Mouse (Mus musculus) gastrocnemius, postnatal 14 days (tissue): ENCODE measurements at regions not wholly inside any gene's neighbourhood (a gene's known extent, or its start where the extent isn't known, plus 50 kb on each side); places are given as distances from the start of the nearest gene placed in this dataset.

Source experiments
- DNase-seq: peaks from one replicate; pipeline ENCODE4 v3.0.0; 2021; ENCODE audit warnings: mixed read lengths
- intact Hi-C: fragments of 180-260 bp; cut with DNase I; formaldehyde crosslinking; loops from one replicate; pipeline ENCODE4 v1.15.1; 2025; ENCODE audit warnings: low total_unique reads

DNA sequence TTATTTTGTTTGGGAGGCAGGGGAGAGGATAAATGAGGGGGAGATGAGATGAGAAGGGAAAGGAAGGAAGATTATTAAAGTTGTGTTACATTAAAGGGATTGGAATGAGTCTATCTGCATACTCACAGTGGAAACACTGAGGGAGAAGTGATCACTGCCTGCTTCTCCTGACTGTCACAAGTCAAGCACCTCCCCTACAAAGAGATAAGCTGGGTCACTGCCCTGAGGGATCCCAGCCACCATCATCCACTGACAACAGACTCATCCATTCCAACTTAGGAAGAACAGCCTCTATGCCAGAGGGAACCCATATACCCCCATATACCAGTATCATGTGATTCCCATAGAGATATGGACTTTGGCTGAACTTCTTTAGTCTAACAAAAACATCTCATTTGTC, 322.3 kb downstream of the Ccser2 start:
- intact Hi-C loops, result no loop called here

GRCm38 (mm10) chr14:36624822-36625221, 343.8 kb downstream of the Ccser2 start:
- DNase-seq, result no peak
- intact Hi-C loops, result no loop called here

More for the DNA sequence above, 322.3 kb downstream of the Ccser2 start:
- no peak for DNase-seq

GRCm38 (mm10) chr14:36624134-36624533, 344.4 kb downstream of the Ccser2 start:
- intact Hi-C loops, result no loop called here
- DNase-seq, result no peak

GRCm38 (mm10) chr14:36623036-36623435, 345.5 kb downstream of the Ccser2 start:
- intact Hi-C loops, result no loop called here
- no peak for DNase-seq

DNA sequence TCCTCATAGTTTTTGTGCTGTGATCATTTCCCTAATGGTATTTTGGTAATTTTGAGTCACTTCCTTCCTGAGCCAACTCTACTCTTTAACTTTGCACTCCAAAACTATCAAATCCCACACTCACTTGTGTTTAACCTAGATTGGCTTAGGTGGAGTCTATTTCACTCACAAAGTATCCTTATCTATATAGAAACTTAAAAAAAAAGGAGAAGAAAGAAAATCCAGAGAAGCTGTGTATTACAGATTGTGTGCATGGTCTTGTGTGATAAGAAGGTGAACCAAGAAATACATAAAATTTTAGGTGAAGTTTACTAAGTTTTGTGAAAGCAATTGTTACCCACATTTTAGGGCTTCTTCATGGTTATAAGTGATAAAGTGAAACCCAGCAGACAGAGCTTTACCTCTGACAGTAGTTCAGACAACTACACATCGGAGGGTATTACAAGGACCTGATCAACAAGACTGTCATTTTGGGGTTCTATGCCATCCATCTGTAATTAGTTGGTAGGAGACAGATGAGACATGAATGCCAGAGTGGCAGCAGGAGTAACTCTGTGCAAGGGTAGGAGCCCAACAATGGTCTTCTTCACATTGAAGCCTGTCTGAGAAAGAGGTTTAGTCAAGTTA, 350.0 kb downstream of the Ccser2 start:
- intact Hi-C loops, result no loop called here
- no peak for DNase-seq

GRCm38 (mm10) chr14:36617987-36618386, 350.6 kb downstream of the Ccser2 start:
- intact Hi-C loops, result no loop called here
- DNase-seq, result no peak

- intact Hi-C loops, result no loop called here
- no peak for DNase-seq
Observed at GRCm38 (mm10) chr14:36614926-36615325, 353.7 kb downstream of the Ccser2 start.

- intact Hi-C loops, result no loop called here
- no peak for DNase-seq
Observed at GRCm38 (mm10) chr14:36612860-36613259, 355.7 kb downstream of the Ccser2 start.

- intact Hi-C loops, result no loop called here
- no peak for DNase-seq
Observed at GRCm38 (mm10) chr14:36584065-36584635, 384.4 kb downstream of the Ccser2 start.

DNA sequence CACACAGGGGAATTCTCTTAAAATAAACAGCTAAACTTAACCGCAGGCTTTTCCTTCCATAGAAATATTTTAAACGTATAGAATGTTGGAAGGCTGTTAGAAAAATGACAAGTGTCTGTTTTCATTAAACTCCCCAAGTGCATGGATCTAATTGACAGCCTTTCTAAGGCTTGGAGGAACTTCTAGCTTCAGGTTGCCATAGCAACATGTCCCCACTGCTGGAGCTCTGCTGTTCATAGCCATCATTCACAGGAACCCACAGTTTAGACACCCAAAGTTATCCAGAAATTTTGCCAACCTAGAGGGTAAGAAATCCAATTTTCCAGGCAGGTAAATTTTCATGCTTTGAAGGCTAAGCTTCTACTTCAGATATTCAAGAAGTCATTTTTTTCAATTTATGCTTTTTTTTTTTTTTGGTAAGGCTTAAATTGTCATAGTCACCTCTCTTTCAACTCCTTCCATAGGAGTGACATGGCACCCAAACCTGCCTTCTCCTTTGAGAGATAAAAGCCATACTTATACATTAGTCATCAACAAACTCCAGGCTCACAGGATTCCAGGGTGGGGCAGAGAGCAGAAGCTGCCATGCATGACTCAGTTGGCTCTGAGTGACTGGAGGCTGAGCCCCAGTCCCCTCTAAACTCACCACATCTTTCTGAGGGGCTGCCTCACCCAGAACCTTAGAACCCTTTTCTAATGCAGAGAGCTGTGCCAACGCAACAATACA, 385.1 kb downstream of the Ccser2 start:
- no peak for DNase-seq
- intact Hi-C loops, result no loop called here

GRCm38 (mm10) chr14:36563229-36563865, 405.2 kb downstream of the Ccser2 start:
- intact Hi-C loops, result no loop called here
- no peak for DNase-seq

DNA sequence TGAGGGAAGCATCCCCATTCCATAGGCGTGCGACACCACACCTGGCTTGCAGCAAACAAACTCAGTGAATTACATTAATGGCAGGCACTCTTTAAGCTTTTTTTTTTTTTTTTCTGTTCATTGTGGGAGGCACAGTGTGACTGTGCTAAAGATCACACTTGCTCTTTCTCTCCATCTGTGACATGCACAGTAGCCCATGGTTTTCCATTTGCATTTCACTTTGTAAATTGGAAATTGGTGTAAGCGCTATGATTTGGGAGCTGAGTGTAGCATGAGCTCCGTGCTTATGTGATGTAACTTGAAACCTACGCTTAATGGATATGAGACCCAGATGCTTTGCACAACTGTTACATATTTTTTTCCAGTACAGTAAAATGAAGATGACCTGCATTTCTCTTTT, 431.2 kb downstream of the Ccser2 start:
- DNase-seq, result no peak
- intact Hi-C loops, result no loop called here

GRCm38 (mm10) chr14:36527310-36527709, 432.6 kb downstream of the 4930474N05Rik start:
- intact Hi-C loops, result no loop called here

DNA sequence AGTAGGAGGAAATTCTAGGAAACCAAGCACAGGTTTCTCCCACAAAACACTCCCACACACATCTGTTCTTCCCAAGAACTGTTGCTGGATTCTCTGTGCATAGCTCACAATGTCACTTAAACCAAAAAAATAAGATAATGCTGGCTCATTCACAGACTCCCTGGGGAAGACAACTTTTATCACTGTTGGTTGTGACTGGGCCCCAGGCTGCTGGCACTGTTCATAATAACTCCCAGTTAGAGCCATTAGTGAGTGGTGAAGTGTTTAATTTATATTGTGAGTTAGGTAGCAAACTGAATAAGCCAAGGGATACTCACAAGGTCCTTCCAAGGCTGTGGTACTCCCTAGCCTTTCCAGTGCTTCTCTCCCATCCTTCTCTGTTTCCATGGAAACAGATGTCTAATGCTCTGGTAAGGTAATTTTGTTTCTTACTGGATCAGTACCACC, 430.9 kb downstream of the 4930474N05Rik start:
- no peak for DNase-seq
- intact Hi-C loops, result no loop called here

More at GRCm38 (mm10) chr14:36527310-36527709, 432.6 kb downstream of the 4930474N05Rik start:
- DNase-seq, result no peak

DNA sequence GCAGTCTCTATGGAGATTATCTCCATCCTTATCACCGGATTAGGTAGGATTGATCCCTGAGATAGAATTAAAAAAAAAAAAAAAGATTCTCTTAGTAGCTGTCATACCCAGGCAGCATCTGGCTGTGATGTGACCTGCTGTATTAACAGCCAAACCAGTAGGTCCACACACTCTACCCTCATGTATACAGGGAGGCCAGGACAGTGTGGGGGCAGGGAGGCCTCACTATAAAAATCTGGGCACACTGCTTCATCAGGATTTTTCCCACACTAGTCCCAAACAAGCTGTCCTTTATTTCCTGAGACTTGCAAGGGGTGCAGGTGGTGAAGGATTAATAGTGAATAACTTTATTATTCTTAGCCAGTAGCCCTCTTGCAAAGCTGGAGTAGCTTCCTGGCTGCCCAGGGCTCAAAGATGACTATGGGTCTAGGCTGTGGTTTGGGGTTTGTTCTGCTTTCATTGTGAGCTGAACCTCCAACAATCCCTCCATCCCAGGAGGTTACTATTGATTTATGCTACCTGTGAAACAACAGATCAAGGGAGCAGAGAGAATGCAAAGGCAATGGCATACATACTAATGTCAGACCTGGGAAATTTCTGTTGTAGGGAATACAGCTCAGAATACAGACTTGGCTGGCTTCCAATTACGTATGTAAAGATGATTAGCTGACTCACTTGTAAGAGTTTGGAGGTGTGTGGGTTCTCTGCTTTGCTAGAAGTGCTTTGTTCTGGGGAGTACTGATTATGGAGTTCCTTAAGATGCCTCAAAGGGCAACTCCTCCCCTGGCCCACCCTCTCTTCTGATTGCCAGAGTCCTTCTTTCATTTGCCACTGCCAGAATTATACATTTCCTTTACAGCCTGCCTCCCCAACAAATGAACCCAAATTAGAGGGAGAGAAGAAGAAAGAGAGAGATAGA, 407.6 kb downstream of the 4930474N05Rik start:
- intact Hi-C loops, result no loop called here

GRCm38 (mm10) chr14:36499323-36499722, 404.6 kb downstream of the 4930474N05Rik start:
- intact Hi-C loops, result no loop called here
- DNase-seq, result no peak

More for the DNA sequence above, 407.6 kb downstream of the 4930474N05Rik start:
- DNase-seq, result no peak

DNA sequence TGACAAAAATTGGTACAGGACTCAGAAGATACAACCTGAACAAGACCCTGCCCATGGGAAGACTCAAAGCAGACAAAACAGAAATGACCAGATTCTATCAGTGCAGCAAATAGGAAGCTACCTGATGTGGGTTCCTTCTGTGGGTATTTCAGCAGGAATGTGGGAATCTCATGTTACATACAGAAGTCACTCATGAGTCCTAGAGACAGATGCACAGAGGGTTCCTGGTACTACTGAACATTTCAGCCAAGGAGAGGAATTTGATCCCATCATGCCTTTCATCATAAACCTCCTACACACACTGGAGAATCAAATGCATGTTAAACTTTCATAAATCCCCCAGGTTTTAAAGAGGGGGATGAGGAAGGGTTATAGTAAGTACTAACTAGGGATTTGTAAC, 390.8 kb downstream of the 4930474N05Rik start:
- intact Hi-C loops, result no loop called here
- DNase-seq, result no peak

DNA sequence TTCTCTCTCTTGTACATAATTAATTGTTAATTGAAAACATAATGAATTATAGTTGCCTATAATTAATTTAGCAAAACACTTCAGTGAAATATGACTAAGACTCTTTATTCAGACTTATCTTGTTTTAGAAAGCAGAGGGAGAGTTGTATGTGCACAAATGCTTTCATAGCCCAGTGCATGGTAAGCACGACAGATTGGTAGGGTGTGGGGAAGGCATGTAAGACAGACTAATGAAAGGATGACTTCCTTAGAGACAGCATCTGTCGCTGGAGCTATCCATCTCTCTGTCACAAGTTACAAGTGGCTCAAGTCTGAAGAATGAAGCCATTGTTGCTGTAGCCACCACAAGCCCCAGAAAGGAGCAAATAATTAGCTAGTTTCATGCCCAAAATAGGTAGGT, 376.9 kb downstream of the 4930474N05Rik start:
- intact Hi-C loops, result no loop called here
- no peak for DNase-seq

DNA sequence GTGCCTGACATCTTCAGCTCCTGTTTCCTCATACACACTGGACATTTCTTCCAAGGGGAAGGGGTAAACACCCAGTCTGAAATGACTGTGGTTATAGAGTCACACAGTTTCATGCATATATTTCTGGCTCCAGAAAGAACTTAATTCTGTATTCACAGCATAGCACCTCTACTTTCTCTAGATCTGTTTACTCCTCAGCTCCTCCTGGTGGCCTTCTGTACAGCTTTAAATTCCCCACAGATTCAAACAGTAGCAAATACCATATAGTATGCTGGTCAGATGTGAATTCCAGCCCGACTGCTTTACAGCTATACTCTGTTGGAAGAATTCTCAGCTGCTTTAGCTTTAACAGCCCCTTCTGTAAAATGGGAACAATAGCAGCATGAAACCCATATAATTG, 375.6 kb downstream of the 4930474N05Rik start:
- no peak for DNase-seq
- intact Hi-C loops, result no loop called here
